In the genomic region with DNA sequence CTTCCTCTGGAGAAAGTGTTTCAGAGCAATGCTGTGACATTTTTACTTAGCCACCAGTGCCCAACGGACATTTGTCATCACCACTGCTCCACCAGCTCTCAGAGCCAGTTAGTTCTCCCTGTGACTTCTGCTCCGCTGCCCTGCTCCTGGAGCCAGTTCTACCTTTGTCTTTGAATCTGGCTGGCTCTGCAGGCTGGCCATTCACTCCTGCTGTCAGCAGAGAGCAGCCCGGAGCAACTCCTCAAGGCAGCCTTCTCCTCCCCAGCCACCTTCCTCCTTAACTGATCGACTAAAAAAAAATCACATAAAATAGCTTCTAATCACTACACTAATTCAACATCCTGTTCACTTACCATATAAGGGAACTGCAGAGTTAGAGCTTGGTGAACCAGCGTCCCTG, we compare ENCODE assay signal across 18 mouse cellular contexts.
DNase-seq lines count a peak whose midpoint lies in the region; ATAC-seq and TF ChIP-seq lines count a peak whose summit lies in the region.
"Had no signal": no experiment of that assay in that cellular context is flagged by ENCODE, and none has a peak within 500 bp of the region (broad histone marks: within the 10 kb centered on the region; RNA-seq: fewer than 3 reads in every experiment).

No protein-coding gene starts in this region.

- no peaks in the 10 kb centered on the region for H3K4me1 ChIP-seq in intestine, postnatal 0 days (replicated peaks; ENCODE audit: control insufficient read depth, insufficient read depth, low read length)
- no peaks in the 10 kb centered on the region for H3K4me1 ChIP-seq in intestine, embryonic 15.5 days (replicated peaks)
- no peaks in the 10 kb centered on the region for H3K4me1 ChIP-seq in forebrain, embryonic 13.5 days
- H3K4me1 ChIP-seq: lung, embryonic 15.5 days had no signal

- H3K4me2 ChIP-seq in intestine, postnatal 0 days (replicated peaks; ENCODE audit: low read depth), result no peak overlapping the region
- no peak overlapping the region for H3K4me2 ChIP-seq in intestine, embryonic 15.5 days (replicated peaks)
- H3K4me2 ChIP-seq in forebrain, embryonic 13.5 days, result no peak overlapping the region
- H3K4me2 ChIP-seq: embryonic facial prominence, embryonic 15.5 days; lung, embryonic 15.5 days had no signal

- no peak overlapping the region for H3K27ac ChIP-seq in intestine, postnatal 0 days (ENCODE audit: low read depth, low read length)
- H3K27ac ChIP-seq in intestine, embryonic 15.5 days, result no peak overlapping the region
- no peak overlapping the region for H3K27ac ChIP-seq in forebrain, embryonic 13.5 days
- H3K27ac ChIP-seq: embryonic facial prominence, embryonic 15.5 days; left cerebral cortex, adult 2 months; lung, embryonic 15.5 days had no signal

- H3K9ac ChIP-seq in intestine, postnatal 0 days (ENCODE audit: low read depth, low read length), result no peak overlapping the region
- H3K9ac ChIP-seq in intestine, embryonic 15.5 days, result no peak overlapping the region
- H3K9ac ChIP-seq in forebrain, embryonic 13.5 days, result no peak overlapping the region
- H3K9ac ChIP-seq: embryonic facial prominence, embryonic 15.5 days; lung, embryonic 15.5 days had no signal

- H3K36me3 ChIP-seq in intestine, postnatal 0 days (ENCODE audit: control insufficient read depth, insufficient read depth), result no peaks in the 10 kb centered on the region
- H3K36me3 ChIP-seq in intestine, embryonic 15.5 days, result no peaks in the 10 kb centered on the region
- no peaks in the 10 kb centered on the region for H3K36me3 ChIP-seq in forebrain, embryonic 13.5 days (ENCODE audit: poor library complexity, severe bottlenecking)
- H3K36me3 ChIP-seq: embryonic facial prominence, embryonic 15.5 days; lung, embryonic 15.5 days had no signal

- no peaks in the 10 kb centered on the region for H3K9me3 ChIP-seq in intestine, postnatal 0 days (ENCODE audit: control insufficient read depth)
- no peaks in the 10 kb centered on the region for H3K9me3 ChIP-seq in intestine, embryonic 15.5 days
- no peaks in the 10 kb centered on the region for H3K9me3 ChIP-seq in forebrain, embryonic 13.5 days (replicated peaks)
- H3K9me3 ChIP-seq: embryonic facial prominence, embryonic 15.5 days; lung, embryonic 15.5 days had no signal

- ATAC-seq in intestine, postnatal 0 days, result no peak
- ATAC-seq in intestine, embryonic 15.5 days, result no peak
- ATAC-seq in forebrain, embryonic 13.5 days, result no peak
- ATAC-seq: forebrain, embryonic 14.5 days; inflammation-experienced regulatory T-cells, adult 6 months; Patski had no signal

- WGBS in intestine, postnatal 0 days, result 56% methylated on average over 5 of the region's 5 CpGs
- WGBS in intestine, embryonic 15.5 days, result 48% methylated on average over 5 of the region's 5 CpGs
- 53% methylated on average over 5 of the region's 5 CpGs for WGBS in forebrain, embryonic 13.5 days

- peak; percentile 40 for TF ChIP-seq CTCF in intestine, postnatal 0 days (IDR thresholded peaks at IDR 0.05; ENCODE audit: low read depth)

- H3K4me3 ChIP-seq in intestine, postnatal 0 days (ENCODE audit: low read depth, low read length), result no peak overlapping the region
- H3K4me3 ChIP-seq in intestine, embryonic 15.5 days (replicated peaks), result no peak overlapping the region
- H3K4me3 ChIP-seq in forebrain, embryonic 13.5 days, result no peak overlapping the region
- H3K4me3 ChIP-seq: embryonic facial prominence, embryonic 15.5 days; left cerebral cortex, adult 2 months; lung, embryonic 15.5 days had no signal

- H3K27me3 ChIP-seq in intestine, postnatal 0 days (replicated peaks; ENCODE audit: control insufficient read depth, insufficient read depth, low read length), result no peaks in the 10 kb centered on the region
- no peaks in the 10 kb centered on the region for H3K27me3 ChIP-seq in intestine, embryonic 15.5 days (replicated peaks)
- no peaks in the 10 kb centered on the region for H3K27me3 ChIP-seq in forebrain, embryonic 13.5 days
- H3K27me3 ChIP-seq: embryonic facial prominence, embryonic 15.5 days; lung, embryonic 15.5 days; Patski had no signal

- DNase-seq in cerebellum, postnatal 14 days, result peak; percentile 51 to 60
- DNase-seq in cerebellum, adult 11-12 months, result no peak
- DNase-seq in ovary, postnatal 36 days (ENCODE audit: low spot score), result peak; percentile 29
- no peak for DNase-seq in ovary, postnatal 10 days (ENCODE audit: low spot score)
- no peak for DNase-seq in left cerebral cortex, adult 18-20 months (ENCODE audit: low spot score in 2 of 2)
- DNase-seq: cerebellum, adult 9-11 months; kidney, postnatal 36 days; liver; right cerebral cortex, postnatal 14 days had no signal

Comparison
In these comparisons a context has a peak if more than half of its experiments do, and no peak if none do; other contexts are left out.
1. DNase-seq: peak in cerebellum, postnatal 14 days (2 of 2) and ovary, postnatal 36 days (single experiment); none in cerebellum, adult 11-12 months (single experiment), ovary, postnatal 10 days (single experiment) and left cerebral cortex, adult 18-20 months (0 of 2).